Mouse (Mus musculus): ENCODE measurements around the gene Ssu72.
"Not testable (repeated sequence)": the region's sequence is repeated elsewhere in the genome, so short reads cannot be mapped to it uniquely, and the experiment has no call there.

Gene Ssu72

DNA sequence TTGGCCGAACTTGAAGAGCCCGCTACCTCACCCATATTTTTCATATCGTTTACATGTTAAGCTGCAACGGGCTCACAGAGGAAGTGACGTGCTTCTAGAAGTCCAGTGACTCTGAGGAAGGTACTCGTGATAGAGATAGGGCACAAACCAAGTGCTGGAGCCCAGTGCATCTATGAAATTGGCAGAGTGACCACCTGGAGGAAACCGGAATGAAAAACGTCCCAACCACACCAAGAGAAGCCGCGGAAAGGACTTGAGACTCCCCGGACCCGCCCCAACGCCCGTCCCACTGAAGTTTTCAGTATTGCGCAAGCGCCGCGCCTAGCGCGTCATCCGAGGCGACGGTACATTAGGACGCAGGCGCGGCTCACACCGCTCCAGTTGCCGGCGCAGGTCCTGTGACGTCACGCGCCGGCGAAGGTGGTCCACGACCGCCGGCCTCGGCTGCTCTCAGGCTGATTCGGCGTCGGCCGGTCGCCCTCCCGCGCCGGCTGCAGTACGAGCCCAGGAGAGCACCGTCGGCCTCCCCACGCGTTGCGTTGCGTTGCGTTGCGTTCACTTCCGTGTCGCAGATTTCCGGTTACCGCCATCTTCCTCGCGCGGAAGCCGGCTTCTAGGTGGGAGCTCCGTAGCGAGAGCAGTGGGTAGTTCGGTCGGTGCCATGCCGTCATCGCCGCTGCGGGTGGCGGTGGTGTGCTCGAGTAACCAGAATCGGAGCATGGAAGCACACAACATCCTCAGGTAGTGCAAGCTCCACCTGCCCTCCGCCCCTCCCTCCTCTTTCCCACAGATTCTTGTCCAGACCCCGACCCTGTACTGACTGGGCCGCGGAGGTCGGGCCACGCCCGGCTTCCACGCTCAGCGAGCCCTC lies at the start of gene Ssu72:
TSS of gene Ssu72 (plus strand) at position 80 of the 871 bp plus-strand sequence.
- peak; percentile 89 for DNase-seq (ENCODE audit: low read depth, low spot score)

DNA sequence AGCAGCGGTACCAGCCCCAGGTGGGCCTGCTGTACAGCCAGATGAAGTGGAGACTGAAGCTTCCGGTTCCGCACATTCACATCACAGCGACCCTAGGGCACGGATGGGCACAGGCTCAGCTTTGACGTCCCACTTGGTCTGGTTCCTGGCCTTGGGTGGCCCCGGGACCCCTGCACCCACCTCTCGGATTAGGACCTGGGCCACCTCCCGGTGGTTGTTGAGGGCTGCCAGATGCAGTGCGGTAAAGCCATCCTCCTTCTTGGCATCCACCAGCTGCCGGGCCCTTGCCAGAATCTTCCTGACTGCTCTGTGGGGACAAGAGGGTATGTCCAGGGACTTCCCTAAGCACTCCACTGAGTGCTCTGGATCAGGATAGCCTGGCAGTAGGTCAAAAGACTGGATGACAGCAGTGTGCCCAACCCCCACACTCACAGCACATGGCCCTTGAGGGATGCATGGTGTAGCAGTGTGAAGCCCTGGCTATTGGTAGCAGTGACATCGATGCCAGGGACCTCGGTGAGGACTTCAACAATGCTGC lies 48.3 kb upstream of the Ssu72 start:
- DNase-seq (ENCODE audit: low read depth, low spot score), result no peak

DNA sequence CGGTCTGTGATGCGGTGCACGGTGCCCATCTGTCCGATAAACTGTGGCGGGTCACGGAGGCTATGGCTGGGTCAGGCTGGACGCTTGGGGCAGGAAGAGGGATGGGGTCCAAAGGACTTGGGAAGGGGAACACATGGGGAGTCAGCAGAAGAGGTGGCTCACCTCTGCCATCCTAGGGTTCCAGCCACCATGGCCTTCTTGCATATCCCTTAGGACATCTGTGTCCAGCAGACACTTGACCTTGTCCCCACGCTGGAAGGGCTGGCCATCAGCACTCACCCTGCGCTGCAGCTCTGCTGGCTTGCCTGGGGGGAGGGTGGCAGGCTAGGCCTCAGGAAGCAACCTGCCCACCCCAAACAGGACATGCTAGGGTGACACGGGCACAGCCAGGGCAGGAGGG lies 45.6 kb upstream of the Ssu72 start:
- no peak for DNase-seq (ENCODE audit: low read depth, low spot score)

DNA sequence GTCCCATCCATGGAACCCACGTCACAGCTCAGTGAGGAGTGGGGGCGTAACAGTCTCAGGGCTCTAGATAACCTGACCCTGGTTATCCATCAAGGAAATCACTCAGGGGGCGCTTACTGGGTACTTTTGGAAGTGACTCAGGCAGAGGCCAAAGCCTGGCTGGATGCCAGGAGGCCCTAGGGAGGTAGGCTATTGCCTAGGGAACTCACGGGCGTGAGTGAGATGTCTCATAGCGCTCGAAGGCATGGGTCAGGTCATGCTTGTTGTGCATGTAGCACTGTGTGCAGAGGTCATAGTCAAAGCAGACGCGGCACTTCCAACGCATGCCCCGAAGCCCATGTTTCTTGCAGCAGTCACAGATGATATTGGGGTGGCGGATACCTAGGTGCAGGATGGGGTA lies 44.0 kb upstream of the Ssu72 start:
- DNase-seq (ENCODE audit: low read depth, low spot score), result no peak

DNA sequence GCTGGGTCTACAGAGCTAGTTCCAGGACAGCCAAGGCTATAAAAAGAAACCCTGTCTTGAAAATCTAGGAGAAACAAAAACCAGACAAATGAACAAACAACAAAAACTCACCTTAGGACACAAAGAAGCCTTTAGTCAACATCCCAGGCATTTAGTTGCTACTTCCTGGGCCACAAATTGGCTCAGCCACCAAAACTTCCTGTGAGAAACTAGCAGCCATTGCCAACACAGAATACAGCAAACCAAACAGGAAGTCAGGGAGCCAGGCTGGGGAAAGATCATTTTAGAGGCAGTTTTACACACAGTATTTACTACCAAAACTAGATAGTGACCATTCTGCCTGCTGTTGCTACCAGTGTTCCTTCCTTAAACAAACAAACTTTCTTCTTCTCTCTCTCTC lies 37.7 kb upstream of the Ssu72 start:
- no peak for DNase-seq (ENCODE audit: low read depth, low spot score)

DNA sequence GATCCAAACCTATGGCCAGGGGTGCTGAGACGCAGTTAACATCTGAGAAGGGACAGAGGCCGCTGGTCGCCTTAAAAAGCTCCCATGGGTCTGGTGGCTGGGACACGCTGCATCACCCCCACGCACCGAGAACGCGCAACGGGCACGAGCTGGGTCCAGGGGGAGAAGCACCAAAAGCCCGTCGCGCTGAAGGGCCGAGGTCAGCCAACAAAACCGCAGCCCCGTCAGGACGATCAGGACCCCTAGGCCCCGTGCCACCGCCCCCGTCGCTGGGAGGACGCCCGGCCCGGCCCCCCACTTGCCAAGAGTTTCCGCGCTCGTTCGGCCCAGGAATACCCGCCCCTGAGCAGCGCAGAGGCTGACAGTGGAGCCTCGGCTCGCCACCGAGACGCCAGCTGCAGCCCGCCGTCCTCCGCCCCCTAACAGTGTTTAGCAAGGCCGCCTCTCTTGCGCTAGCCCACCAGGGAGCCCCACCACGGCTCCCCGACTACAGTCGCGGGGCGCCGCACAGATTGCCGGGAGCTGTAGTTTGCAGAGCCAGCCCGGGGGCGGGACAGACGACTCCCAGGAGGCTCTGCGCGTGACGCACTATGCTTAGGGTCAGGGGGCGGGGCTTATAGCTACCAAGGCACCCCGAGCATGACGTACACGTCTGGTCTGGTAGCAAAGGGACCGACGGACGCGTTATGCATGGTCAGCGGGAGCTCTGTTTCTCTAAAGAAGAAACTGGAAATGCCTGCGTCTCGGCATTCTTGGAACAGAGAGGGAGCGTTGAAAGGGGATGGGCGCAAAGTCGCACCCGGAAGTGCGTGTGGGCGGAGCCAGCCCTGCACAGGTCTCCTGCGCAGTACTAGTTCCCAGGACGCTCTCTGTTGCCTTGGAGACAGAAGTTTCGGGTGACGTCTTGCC lies 35.7 kb upstream of the Ssu72 start, which contains the start of gene Mib2:
TSS of gene Mib2 (minus strand) at position 510 of the 909 bp plus-strand sequence.
- peak; percentile 92 for DNase-seq (ENCODE audit: low read depth, low spot score)

DNA sequence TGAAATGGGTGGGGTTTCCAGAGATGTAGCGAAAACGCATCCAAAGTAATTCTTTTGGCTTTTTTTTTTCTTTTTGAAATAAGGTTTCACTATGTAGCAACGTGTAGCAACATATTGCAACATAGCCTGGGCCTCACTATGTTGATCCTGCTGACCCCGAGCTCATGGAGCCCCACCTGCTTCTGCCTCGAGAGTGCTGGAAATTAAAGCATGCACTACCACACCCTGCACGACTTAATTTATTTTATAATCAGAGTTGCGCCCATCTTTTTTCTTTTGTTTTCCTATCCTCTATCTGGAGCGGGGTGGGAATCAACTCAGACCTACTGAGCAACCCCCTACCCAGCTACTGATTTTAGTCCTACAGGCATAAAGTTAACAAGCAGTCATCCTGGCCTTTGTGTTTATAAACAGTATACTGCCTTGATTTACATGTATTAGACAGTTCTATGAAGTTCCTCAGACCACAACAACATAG lies 35.0 kb upstream of the Ssu72 start:
- DNase-seq (ENCODE audit: low read depth, low spot score), result no peak

DNA sequence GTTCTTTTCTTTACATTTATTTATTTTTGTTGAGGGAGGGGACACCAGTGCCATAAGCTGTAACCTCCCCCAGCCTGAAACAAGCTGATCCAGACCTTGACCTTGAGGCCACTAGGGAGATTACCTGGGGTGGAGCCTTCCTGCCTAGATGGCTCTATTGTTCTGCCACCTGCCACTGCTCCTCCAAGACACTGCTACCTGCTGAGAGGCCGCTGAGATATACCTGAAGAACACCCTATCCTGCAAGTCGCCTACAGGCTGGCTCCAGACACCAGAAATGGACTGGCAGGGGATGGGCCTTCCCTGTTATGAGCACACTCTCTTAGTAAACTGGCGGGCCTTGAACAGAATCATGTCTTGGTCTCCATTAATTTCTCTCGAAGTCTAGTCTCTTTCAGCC lies 34.4 kb upstream of the Ssu72 start:
- DNase-seq (ENCODE audit: low read depth, low spot score), result not testable (repeated sequence)

DNA sequence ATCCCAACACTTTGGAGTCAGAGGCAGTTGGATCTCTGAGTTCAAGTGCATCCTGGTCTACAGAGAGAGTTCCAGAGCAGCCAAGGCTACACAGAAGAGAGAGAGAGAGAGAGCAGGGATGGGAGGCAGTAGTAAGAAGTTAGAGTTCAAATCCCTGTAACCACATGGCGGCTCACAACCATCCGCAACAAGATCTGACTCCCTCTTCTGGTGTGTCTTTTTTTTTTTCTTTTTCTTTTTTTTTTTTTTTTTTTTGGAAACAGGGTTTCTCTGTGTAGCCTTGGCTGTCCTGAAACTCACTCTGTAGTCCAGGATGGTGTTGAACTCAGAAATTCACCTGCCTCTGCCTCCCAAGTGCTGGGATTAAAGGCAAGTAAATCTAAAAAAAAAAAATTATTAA lies 32.5 kb upstream of the Ssu72 start:
- no peak for DNase-seq (ENCODE audit: low read depth, low spot score)

DNA sequence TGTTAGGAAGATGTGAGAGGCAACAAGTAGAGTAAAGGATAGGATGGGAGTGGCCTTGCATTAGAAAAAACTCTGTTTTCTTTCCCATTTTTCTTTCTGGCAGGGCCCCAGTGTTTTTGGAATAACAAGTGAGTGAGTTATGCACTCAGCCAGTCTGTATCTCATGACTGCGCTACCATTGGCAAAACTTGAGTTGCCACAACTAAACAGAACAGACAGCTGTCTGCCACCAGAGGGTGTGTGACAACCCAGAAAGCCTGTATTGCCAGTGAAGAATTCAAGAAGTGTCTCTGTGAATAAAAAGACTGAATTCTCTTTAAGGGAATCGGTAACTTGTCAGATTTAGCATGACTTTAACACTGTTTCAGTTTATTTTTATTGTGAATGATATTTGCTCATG lies 28.6 kb upstream of the Ssu72 start:
- no peak for DNase-seq (ENCODE audit: low read depth, low spot score)

DNA sequence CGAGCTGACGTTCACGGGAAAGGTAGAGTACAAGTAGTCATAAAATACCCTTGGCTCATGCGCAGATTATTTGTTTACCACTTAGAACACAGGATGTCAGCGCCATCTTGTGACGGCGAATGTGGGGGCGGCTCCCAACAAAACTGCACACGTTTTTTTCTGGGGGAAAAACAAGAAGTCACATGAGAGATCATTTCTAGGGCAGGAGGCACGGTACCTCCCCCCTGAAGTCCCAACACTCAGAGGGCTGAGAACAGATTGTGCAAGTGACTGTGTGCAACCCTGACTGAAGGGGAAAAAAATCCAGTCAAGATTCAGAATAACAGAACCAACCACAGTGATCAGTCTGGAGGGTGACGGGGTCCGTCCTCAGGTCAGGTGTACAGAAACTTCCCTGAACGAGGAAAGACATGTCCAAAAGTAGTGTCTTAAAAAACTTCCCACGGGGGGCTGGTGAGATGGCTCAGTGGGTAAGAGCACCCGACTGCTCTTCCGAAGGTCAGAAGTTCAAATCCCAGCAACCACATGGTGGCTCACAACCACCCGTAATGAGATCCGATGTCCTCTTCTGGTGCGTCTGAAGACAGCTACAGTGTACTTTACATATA lies 20.8 kb upstream of the Ssu72 start:
- DNase-seq (ENCODE audit: low read depth, low spot score), result not testable (repeated sequence)

DNA sequence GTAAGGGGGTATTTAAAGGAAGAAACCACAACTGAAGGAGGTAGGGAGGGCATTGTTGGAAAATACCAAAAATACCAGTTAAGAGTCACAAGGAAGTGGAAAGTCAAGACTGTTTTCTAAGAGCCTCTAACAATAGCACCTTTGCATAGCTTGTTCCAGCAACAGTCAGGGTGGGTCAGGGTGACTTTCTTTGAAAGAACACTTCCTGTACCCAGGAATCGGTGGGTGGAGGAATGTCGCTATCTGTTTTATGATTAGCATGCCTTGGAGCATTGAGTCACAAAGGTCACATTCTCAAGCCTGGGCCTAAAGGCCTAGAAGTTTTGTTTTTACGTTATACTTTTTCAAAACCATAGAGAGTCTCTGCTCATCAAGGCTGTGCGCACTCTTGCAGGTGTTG lies 16.8 kb upstream of the Ssu72 start:
- DNase-seq (ENCODE audit: low read depth, low spot score), result not testable (repeated sequence)

DNA sequence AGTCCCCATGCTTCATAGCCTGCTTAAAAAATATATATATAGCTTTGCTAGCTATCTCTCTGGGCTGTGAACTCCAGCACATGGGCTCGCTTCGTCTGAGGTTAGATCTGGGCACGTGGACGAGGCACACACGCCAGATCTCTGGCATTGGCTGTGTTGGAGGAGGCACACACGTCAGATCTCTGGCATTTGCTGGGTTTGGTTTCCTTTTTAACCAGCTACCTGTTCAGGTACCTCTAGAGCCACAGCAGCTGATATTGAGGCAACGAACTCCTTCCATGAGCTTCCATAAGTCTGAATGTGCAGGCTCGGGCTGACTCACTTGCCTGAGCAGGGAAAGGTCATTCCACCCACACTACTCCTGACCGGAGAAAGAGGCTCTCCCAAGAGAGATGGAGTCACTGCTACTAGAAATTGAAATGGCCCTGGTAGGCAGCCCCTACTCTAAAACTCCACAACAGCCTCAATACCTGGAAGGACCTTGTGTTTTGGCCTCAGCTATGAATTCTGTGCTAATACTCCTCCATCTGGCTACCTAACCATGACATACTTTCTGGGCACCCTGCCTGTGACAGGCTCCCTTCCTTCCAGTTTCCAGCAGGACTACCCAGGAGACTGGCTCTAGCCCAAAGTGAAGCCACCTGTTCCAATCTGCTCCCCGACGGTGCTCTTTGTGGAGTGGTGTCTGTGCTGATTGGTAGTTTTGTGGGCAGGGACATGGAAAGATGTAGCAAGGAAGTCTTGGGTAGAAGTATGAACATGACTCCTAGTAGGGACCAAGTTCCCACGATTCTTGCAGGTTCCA lies 13.8 kb upstream of the Ssu72 start:
- no peak for DNase-seq (ENCODE audit: low read depth, low spot score)

DNA sequence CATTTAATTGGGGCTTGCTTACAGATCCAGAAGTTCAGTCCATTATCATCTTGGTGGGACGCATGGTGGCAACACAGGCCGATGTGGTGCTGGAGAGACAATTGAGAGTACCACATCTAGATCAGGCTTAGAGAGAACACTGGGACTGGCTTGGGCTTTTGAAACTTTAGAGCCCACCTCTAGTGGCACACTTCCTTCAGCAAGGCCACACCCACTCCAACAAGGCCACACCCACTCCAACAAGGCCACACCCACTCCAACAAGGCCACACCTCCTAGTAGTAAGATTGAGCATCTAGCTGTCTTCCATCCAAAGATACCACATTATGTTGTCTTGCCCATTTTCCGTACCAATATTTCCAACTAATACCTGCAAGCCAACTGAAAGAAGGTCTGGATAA lies 12.2 kb upstream of the Ssu72 start:
- DNase-seq (ENCODE audit: low read depth, low spot score), result no peak

DNA sequence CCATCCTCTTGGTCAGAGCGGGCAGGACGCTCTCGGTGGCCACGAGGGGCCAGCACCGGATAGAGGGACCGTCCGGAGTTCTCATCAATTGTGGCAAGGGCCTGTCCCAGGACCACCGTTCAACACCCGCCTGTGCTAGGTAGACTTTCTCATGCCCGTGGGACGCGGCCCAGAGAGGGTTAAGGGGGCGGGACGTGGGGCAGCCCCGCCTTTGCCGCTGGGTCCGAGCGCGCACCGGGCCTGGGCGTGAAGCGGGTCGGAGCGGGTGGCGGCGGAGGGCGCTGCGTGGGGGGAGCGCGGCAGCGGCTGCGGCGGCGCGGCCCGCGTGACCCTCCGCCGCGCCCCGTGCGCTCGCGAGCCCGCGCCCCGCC lies 10.5 kb upstream of the Ssu72 start, which contains the start of gene Fndc10:
TSS of gene Fndc10 (plus strand) at position 232 of the 371 bp plus-strand sequence.
- DNase-seq (ENCODE audit: low read depth, low spot score), result no peak

DNA sequence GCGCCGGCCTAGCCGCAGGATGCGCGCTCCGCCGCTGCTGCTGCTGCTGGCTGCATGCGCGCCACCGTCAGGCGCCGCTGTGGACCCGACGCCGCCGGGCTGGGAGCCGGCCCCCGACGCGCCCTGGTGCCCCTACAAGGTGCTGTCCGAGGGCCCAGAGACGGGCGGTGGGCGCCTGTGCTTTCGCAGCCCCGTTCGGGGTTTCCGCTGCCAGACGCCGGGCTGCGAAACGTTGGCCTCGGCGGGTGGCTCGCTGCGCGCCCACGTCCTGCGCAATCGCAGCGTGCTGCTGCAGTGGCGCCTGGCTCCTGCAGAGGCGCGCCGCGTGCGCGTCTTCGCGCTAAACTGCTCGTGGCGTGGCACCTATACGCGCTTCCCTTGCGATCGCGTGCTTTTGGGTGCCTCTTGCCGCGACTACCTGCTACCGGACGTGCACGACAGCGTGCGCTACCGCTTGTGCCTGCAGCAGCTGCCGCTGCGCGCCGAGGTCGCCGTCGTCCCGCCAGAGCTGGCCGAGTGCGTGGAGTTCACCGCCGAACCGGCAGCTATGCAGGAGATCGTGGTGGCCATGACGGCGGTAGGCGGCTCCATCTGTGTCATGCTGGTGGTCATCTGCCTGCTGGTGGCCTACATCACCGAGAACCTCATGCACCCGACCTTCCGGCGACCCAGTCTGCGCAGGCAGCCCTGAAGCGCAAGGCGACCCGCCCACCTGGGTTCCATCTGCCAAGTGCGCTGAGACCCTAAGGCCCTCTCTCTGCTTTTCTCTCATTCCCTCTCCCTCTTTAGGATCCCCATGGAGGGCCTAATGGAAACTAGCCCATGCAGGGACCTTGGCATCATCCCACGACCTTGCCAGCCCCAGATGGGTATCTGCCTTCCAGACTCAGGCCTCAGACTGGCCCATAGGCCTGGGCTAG lies 9.9 kb upstream of the Ssu72 start:
- DNase-seq (ENCODE audit: low read depth, low spot score), result peak; percentile 65

DNA sequence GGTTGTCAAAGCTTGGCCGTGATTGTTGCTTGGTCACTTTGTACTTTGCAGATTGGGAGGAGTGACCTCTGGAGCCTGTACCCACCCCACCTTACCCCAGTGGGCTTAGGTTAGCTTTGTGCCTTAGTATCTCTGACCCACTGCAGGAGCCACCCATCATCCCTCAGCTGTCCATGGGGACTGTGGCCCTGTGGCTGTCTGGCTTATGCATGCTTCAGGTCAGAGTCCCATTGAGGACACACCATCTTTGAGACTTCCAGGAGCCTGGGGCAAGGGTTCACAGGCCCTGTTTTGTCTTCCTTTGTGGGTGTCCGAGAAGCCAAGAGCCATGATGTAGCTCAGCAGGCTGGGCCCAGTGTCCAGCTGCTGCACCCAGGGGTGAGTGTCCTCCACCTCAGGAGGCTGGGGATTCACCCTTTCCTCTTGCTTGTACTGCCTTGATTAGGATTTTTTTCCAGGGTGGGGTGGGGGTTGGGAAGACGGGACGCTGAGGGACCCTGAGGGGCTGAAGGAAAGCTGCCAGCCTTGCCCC lies 9.0 kb upstream of the Ssu72 start:
- no peak for DNase-seq (ENCODE audit: low read depth, low spot score)

DNA sequence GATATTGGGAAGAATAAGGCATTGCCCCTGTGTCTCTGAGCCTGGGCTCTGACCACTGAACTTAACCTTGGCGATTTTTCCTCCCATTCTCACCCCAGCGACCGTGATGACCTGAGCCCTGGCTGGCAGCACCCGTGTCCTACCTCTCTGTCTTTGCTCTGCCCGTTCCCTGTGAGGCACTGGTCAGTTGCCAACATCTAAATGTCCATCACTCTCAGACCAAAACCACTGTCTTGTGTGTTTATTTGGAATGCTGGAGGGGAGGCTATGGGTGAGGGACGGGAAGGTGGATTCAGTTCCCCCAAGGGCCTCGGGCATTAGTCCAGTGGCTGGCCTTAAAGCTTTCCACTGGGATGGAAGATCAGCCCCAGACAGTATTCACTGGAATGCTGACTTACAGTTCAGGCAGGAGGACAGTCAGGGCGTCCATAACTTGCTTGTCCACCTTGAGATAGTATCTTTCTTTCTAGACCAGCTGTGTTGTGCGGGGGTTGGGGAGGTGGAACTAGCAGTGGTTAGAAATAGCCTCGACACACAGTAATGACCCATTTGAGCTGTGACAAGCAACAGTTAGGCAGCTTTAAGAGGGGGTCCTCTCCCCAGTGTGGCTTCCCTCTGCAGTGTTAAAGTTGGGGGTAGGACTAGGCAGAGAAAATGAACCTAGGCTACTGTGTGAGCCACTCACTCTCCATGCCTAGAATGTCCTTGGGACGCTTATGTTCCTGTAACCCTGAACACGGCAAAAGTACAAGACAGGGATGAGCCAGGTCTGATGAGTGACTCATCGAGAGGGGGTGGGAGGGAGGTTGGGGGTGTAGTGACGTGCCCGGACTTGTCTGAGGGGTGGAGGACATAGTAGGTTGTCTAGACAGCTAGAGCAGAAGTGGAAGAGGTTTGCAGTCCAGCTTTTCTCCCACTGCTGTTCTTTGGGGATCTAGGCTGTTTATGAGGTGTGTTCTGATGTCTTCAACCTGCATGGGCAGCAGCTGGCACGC lies 8.0 kb upstream of the Ssu72 start:
- no peak for DNase-seq (ENCODE audit: low read depth, low spot score)
